Mouse (Mus musculus) gastrocnemius, postnatal 10 days (tissue): Measurements from ENCODE around the gene Skint9. TPM values are rescaled to one million over a fixed set of nuclear protein-coding genes. Genes with fewer than 3 reads are reported as not detected.
"Not testable (repeated sequence)": the region's sequence is repeated elsewhere in the genome, so short reads cannot be mapped to it uniquely, and the experiment has no call there.

ENCODE experiments used
- DNase-seq: peaks from one replicate; pipeline ENCODE4 v3.0.0; 2021; ENCODE audit warnings: mixed read lengths
- long read RNA-seq, 2 experiments: library from polyadenylated mRNA; stranded (forward); transcript quantifications; one replicate each; pipeline ENCODE4 v2.0.0; 2021
- total RNA-seq, 2 experiments: library from RNA; stranded (reverse); gene quantifications; 2 replicates each; pipeline ENCODE4 v1.2.3; 2021

Gene Skint9
- not detected for total RNA-seq
- long read RNA-seq, experiment 1, result 0 reads
- long read RNA-seq, experiment 2, result 0 reads

DNA sequence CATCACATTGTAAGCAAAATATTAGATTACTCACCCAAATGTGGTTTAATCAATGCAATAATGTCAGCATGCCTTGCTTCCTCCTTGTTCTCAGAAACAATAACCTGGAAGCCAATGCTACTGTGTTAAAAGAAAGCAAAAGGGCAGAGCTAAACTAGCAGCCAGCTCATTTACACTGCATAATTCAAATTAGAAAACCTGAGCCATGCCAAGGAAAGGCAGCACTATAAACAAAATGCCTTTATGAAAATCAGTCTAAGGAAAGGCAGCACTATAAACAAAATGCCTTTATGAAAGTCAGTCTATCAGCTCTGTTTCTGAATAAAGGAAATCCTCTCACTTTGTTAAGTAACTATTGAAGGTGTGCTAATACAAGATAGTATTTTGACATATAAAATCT, at the start of gene Skint9:
Skint9 (minus strand) TSS at position 101 of the 400 bp plus-strand sequence.
- no peak for DNase-seq

DNA sequence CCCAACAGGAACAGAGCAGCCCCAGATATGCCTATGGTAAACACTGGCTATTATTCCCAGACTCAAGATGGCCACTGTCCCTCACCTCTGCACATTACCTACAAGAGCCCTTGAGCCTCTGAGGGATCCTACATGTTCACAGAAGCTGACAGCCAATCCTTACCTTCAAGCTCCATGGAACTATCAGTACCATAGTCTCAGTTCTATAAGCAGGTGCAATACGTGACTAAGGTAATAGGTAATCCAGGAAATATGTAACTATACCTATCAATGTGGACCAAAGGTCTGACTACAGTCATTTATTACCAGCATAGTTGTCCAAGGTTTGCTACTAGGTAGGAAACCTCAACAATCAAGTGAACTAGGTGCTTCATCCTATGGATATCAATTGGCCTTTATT, 1.1 kb downstream of the Skint9 start:
- no peak for DNase-seq

DNA sequence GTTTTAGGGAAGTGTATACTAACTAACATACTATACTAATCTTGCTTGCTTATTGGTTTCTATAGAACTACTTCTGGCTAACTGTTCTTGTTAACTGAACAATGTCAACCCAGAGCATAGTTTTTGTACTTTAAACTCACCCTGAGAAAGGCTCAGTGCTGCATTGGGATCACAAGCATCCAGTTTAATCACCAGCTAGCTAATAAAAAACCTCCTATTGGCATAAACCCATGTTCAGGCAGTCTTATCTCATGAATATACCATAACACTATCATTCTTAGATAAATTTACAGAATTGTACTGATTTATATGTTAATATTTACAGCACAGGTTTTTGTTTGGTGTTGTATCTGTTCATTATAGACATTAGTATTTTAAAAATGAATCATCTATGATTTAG, 1.6 kb downstream of the Skint9 start:
- DNase-seq, result no peak

DNA sequence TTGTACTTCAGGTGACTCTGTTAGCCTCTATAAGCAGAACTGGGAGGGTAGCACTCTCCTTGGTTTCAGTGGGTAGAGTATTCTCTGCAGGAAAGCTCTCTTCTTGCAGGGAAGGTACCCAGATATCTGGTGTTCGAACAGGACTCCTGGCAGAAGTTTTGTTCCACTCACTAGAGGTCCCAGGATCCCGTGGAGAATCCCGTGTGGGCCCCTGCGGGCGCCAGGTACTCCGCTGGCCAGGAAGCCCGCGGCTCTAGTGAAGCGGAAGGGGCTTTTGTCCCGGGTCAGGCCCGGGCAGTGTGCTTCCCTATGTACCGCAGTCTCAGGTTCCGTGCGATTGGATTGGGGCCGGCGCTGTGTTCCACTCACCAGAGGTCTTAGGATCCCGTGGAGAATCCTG, 84.7 kb downstream of the Skint9 start:
- DNase-seq, result not testable (repeated sequence)

Other genes with a start within 250 kb of the Skint9 start
- gene Skint3, start 201.7 kb downstream of the Skint9 start, total RNA-seq, result not detected
- not detected for gene Skint2, start 123.2 kb upstream of the Skint9 start, total RNA-seq